Mouse (Mus musculus) heart, embryonic 11.5 days (tissue): ENCODE results near the gene Map3k3. TPM values are rescaled to one million over a fixed set of nuclear protein-coding genes. Genes with fewer than 3 reads are reported as not detected.

ENCODE experiments used
- ATAC-seq: fragments of 200-750 bp; cut with Nextera tagmentation; replicated peaks from 2 replicates; pipeline ENCODE4 v1.8.0; 2017; ENCODE audit warnings: moderate library complexity; ENCODE audit not compliant: insufficient number of reproducible peaks, low FRiP score, low TSS enrichment
- H3K27ac ChIP-seq: fragments of 300-500 bp; sonication (generic); 2 replicates; pipeline ENCODE4 v1.5.1; 2014; ENCODE audit warnings: mild to moderate bottlenecking, low read depth, low read length
- H3K27me3 ChIP-seq: fragments of 300-500 bp; sonication (generic); 2 replicates; pipeline ENCODE4 v1.6.1; 2014; ENCODE audit warnings: mild to moderate bottlenecking, low read length, mixed read lengths; ENCODE audit not compliant: control insufficient read depth, insufficient read depth
- H3K36me3 ChIP-seq: fragments of 300-500 bp; sonication (generic); 2 replicates; pipeline ENCODE4 v1.6.1; 2014; ENCODE audit warnings: mild to moderate bottlenecking, low read length, moderate library complexity, mixed read lengths; ENCODE audit not compliant: control insufficient read depth, insufficient read depth
- H3K4me1 ChIP-seq: fragments of 300-500 bp; sonication (generic); 2 replicates; pipeline ENCODE4 v1.6.1; 2014; ENCODE audit warnings: low read length; ENCODE audit not compliant: control insufficient read depth, insufficient read depth
- H3K4me2 ChIP-seq: fragments of 300-500 bp; sonication (generic); 2 replicates; pipeline ENCODE4 v1.6.1; 2014; ENCODE audit warnings: mild to moderate bottlenecking, moderate library complexity
- H3K4me3 ChIP-seq: fragments of 300-500 bp; sonication (generic); 2 replicates; pipeline ENCODE4 v1.5.1; 2014; ENCODE audit warnings: low read depth, low read length
- H3K9ac ChIP-seq: fragments of 300-500 bp; sonication (generic); 2 replicates; pipeline ENCODE4 v1.6.1; 2014; ENCODE audit warnings: mild to moderate bottlenecking, low read depth, low read length, moderate library complexity
- H3K9me3 ChIP-seq: fragments of 300-500 bp; sonication (generic); replicated peaks from 2 replicates; pipeline ENCODE4 v1.6.1; 2016; ENCODE audit warnings: low read length; ENCODE audit not compliant: control insufficient read depth
- WGBS: fragments of 180-500 bp; shearing (Covaris S2); extraction: QIAGEN DNeasy Blood & Tissue Kit; methylation state at CpG from one replicate; pipeline ENCODE4 v1.1.7; 2014; ENCODE audit not compliant: insufficient replicate concordance; 5-methylcytosine and 5-hydroxymethylcytosine counted together
- polyA plus RNA-seq: library from polyadenylated mRNA; unstranded; fragments of >200 nt; fragmentation: Nextera tagmentation; extraction: Ambion mirVana; gene quantifications from 2 replicates; pipeline ENCODE4 v1.2.1, GENCODE M21; 2014

Gene Map3k3
- polyA plus RNA-seq, 1 experiment from 2014 or later = 20.8 TPM

DNA sequence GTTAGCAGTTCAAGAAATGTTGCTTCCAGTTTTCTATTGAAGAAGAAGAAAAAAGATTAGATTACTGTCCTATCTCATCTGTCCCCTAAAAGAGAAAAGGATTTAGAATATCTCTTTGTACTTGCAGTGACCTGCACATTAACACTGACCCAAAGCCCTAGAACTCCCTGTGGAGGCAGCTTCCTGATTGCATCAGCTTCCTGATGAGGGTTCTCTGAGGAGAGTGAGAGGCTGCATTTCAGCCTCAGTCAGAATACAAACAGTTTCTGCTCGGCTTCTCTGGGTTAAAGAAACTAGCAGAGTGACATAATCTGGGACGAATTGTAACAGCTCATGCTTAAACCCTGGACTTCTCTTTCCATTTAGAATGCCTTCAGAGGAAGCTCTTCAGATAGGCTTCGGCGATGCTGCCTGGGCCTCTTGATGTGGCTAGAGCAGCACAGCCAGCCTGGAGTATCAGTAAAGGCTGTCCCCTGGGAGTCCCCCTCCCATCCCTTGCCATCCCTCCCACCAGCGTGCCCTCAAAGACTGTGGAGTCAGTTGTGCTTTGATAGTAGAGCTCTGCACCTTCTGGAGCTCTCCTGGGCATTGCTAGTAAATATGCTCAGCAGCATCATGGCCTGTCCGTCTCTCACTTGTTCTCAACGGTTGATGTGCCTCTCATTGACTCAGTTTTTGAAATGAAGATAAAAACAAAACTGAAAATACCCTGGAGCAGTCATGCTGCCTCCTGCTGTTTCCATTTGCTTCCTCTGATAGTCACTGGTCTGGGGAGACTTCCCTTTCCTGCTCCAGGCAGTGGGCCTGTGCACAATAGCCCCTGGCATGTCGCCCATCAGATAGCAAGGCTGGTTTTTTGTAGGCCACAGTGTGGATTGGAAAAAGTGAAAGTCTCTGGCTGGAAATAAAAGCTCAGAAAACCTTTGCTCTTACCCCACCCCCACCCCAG, 50.4 kb downstream of the Map3k3 start:
- ATAC-seq = peak; percentile 81
- peak overlapping the region; percentile 49 for H3K4me2 ChIP-seq
- H3K4me3 ChIP-seq = no peak overlapping the region

GRCm38 (mm10) chr11:106151219-106151618, 66.8 kb downstream of the Map3k3 start:
- H3K27ac ChIP-seq = no peak overlapping the region
- no peak overlapping the region for H3K9ac ChIP-seq
- H3K4me1 ChIP-seq = no peaks in the 10 kb centered on the region
- no peak overlapping the region; the same call in 1 of the 2 replicates for H3K4me2 ChIP-seq
- H3K36me3 ChIP-seq = peaks cover 36% of the 10 kb centered on the region
- no peak overlapping the region for H3K4me3 ChIP-seq
- no peak for ATAC-seq
- WGBS = 73% methylated on average over 3 of the region's 3 CpGs
- H3K9me3 ChIP-seq = no peaks in the 10 kb centered on the region
- H3K27me3 ChIP-seq = no peaks in the 10 kb centered on the region

More for the DNA sequence above, 50.4 kb downstream of the Map3k3 start:
- peak overlapping the region; percentile 92 for H3K27ac ChIP-seq
- peak overlapping the region; percentile 13 for H3K9ac ChIP-seq
- 17% methylated on average over 8 of the region's 8 CpGs for WGBS
- peaks cover 14% of the 10 kb centered on the region for H3K4me1 ChIP-seq
- no peaks in the 10 kb centered on the region for H3K9me3 ChIP-seq
- H3K36me3 ChIP-seq = peaks cover 8% of the 10 kb centered on the region
- no peaks in the 10 kb centered on the region for H3K27me3 ChIP-seq

DNA sequence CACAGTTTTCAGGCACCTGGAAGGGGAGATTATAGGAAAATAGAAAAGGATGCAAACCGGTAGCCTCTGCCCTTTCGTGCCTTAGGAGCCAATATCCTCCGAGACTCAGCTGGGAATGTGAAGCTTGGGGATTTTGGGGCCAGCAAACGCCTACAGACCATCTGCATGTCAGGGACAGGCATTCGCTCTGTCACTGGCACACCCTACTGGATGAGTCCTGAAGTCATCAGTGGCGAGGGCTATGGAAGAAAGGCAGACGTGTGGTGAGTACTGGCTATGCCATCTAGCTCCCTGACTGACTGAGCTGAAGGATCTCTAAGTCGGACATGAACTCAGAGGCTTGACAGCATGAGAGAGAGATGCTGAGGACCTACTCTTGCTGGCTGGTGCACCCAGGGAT, 67.7 kb downstream of the Map3k3 start:
- Histone ChIP-seq H3K27me3 (no peaks in the 10 kb centered on the region), H3K4me1 (no peaks in the 10 kb centered on the region), H3K4me2 (no peak overlapping the region), H3K9ac (no peak overlapping the region), H3K4me3 (no peak overlapping the region), H3K27ac (no peak overlapping the region), H3K36me3 (peaks cover 39% of the 10 kb centered on the region), H3K9me3 (no peaks in the 10 kb centered on the region)
- WGBS = 73% methylated on average over 8 of the region's 8 CpGs
- no peak for ATAC-seq

DNA sequence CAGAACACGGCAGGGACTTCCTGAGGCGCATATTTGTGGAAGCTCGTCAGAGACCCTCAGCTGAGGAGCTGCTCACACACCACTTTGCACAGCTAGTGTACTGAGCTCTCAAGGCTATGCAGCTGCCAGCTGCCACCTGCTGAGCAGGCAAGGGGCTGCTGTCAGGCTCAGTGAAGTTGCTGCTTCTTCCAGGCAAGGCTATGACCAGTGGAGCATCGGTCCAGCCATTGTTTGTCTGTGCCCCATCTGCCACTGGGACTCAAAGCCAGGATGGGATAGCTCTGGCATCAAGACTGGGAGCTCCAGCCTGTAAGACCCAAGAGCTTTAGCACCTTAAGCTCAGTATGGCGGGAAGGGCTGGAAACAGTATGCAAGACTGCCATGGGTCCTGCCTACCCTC, 69.7 kb downstream of the Map3k3 start:
- H3K9me3 ChIP-seq = no peaks in the 10 kb centered on the region
- no peak overlapping the region for H3K9ac ChIP-seq
- 72% methylated on average over 5 of the region's 5 CpGs for WGBS
- no peak for ATAC-seq
- H3K36me3 ChIP-seq = peaks cover 45% of the 10 kb centered on the region
- H3K27me3 ChIP-seq = no peaks in the 10 kb centered on the region
- H3K4me2 ChIP-seq = no peak overlapping the region
- H3K4me3 ChIP-seq = no peak overlapping the region
- peaks cover 9% of the 10 kb centered on the region for H3K4me1 ChIP-seq
- H3K27ac ChIP-seq = no peak overlapping the region

- no peak for ATAC-seq
- Histone ChIP-seq H3K9me3 (no peaks in the 10 kb centered on the region), H3K27ac (no peak overlapping the region), H3K9ac (0 out of 2 replicates have a peak overlapping the region, but pooled peaks have one; percentile 10), H3K4me1 (peaks cover 15% of the 10 kb centered on the region), H3K4me3 (no peak overlapping the region), H3K4me2 (no peak overlapping the region), H3K36me3 (peaks cover 45% of the 10 kb centered on the region), H3K27me3 (no peaks in the 10 kb centered on the region)
- 55% methylated on average over 2 of the region's 2 CpGs for WGBS
Measured at GRCm38 (mm10) chr11:106154770-106155169, 70.4 kb downstream of the Map3k3 start.

DNA sequence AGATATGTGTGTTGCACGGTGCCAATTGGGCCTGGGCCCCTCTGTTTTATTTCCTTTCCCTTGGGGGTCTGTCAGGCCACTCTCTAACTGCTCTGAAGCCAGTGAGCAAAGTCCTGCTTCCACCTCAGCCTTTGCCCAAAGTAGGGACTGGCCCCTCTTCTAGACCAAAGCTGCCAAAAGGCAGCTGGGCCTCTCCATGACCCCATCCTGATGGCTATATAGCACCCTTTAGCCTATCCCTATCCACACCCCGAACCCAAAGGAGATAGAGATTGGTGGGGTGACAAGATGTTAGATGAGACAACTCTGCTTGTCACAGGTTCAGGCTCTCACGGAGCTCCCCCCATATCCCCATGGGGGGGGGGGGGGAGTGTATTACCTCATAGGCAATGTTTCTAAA, 71.3 kb downstream of the Map3k3 start:
- Histone ChIP-seq H3K9me3 (no peaks in the 10 kb centered on the region), H3K36me3 (peaks cover 42% of the 10 kb centered on the region), H3K4me2 (no peak overlapping the region), H3K4me1 (peaks cover 16% of the 10 kb centered on the region), H3K4me3 (no peak overlapping the region), H3K9ac (no peak overlapping the region), H3K27me3 (no peaks in the 10 kb centered on the region), H3K27ac (no peak overlapping the region)
- WGBS = 71% methylated on average over 3 of the region's 3 CpGs
- no peak for ATAC-seq

GRCm38 (mm10) chr11:106156257-106156656, 71.8 kb downstream of the Map3k3 start:
- peaks cover 37% of the 10 kb centered on the region for H3K36me3 ChIP-seq

GRCm38 (mm10) chr11:106157154-106157553, 72.7 kb downstream of the Map3k3 start:
- Histone ChIP-seq H3K4me1 (peaks cover 20% of the 10 kb centered on the region), H3K27me3 (no peaks in the 10 kb centered on the region), H3K4me2 (no peak overlapping the region), H3K4me3 (no peak overlapping the region), H3K36me3 (peaks cover 31% of the 10 kb centered on the region), H3K27ac (no peak overlapping the region), H3K9me3 (no peaks in the 10 kb centered on the region), H3K9ac (no peak overlapping the region)
- no peak for ATAC-seq
- WGBS = 80% methylated on average over 7 of the region's 7 CpGs

More at GRCm38 (mm10) chr11:106156257-106156656, 71.8 kb downstream of the Map3k3 start:
- WGBS = 86% methylated on average over 1 of the region's 1 CpGs
- Histone ChIP-seq H3K9ac (no peak overlapping the region), H3K4me1 (peaks cover 20% of the 10 kb centered on the region), H3K27me3 (no peaks in the 10 kb centered on the region), H3K4me3 (no peak overlapping the region), H3K27ac (no peak overlapping the region), H3K9me3 (no peaks in the 10 kb centered on the region), H3K4me2 (no peak overlapping the region)
- ATAC-seq = no peak
